Mouse (Mus musculus) liver, embryonic 15.5 days (tissue): ENCODE results near the gene Tectb. TPM values are rescaled to one million over a fixed set of nuclear protein-coding genes. Genes with fewer than 3 reads are reported as not detected.
"Not testable (repeated sequence)": the region's sequence is repeated elsewhere in the genome, so short reads cannot be mapped to it uniquely, and the experiment has no call there.

Source experiments
- ATAC-seq: fragments of 200-750 bp; cut with Nextera tagmentation; 2 replicates; pipeline ENCODE4 v1.8.0; 2017; ENCODE audit warnings: moderate number of reproducible peaks, mild to moderate bottlenecking, moderate library complexity; ENCODE audit not compliant: insufficient read depth
- H3K27ac ChIP-seq: fragments of 300-500 bp; sonication (generic); replicated peaks from 2 replicates; pipeline ENCODE4 v1.5.1; 2015; ENCODE audit warnings: mild to moderate bottlenecking, inconsistent platforms
- H3K27me3 ChIP-seq: fragments of 300-500 bp; sonication (generic); 2 replicates; pipeline ENCODE4 v1.6.1; 2015; ENCODE audit warnings: mild to moderate bottlenecking, inconsistent platforms
- H3K36me3 ChIP-seq: fragments of 300-500 bp; sonication (generic); replicated peaks from 2 replicates; pipeline ENCODE4 v1.6.1; 2015; ENCODE audit warnings: moderate library complexity, mild to moderate bottlenecking, inconsistent platforms
- H3K4me1 ChIP-seq: fragments of 300-500 bp; sonication (generic); replicated peaks from 2 replicates; pipeline ENCODE4 v1.6.1; 2015; ENCODE audit warnings: inconsistent platforms
- H3K4me2 ChIP-seq: fragments of 300-500 bp; sonication (generic); 2 replicates; pipeline ENCODE4 v1.6.1; 2015; ENCODE audit warnings: moderate library complexity, mild to moderate bottlenecking, inconsistent platforms
- H3K4me3 ChIP-seq: fragments of 300-500 bp; sonication (generic); replicated peaks from 2 replicates; pipeline ENCODE4 v1.5.1; 2015; ENCODE audit warnings: mild to moderate bottlenecking, inconsistent platforms
- H3K9ac ChIP-seq: fragments of 300-500 bp; sonication (generic); 2 replicates; pipeline ENCODE4 v1.6.1; 2015; ENCODE audit warnings: moderate library complexity, mild to moderate bottlenecking, inconsistent platforms
- H3K9me3 ChIP-seq: fragments of 300-500 bp; sonication (generic); replicated peaks from 2 replicates; pipeline ENCODE4 v1.6.1; 2016; ENCODE audit warnings: inconsistent platforms
- WGBS: fragments of 180-500 bp; shearing (Covaris S2); methylation state at CpG from one replicate; pipeline ENCODE4 v1.1.7; 2015; ENCODE audit warnings: mixed read lengths; ENCODE audit not compliant: insufficient replicate concordance; 5-methylcytosine and 5-hydroxymethylcytosine counted together
- polyA plus RNA-seq: library from polyadenylated mRNA; unstranded; fragments of >200 nt; fragmentation: Nextera tagmentation; extraction: Ambion mirVana; gene quantifications from 2 replicates; pipeline ENCODE4 v1.2.1, GENCODE M21; 2015

Tectb gene
- polyA plus RNA-seq, 1 experiment from 2014 or later: 0.38 TPM

DNA sequence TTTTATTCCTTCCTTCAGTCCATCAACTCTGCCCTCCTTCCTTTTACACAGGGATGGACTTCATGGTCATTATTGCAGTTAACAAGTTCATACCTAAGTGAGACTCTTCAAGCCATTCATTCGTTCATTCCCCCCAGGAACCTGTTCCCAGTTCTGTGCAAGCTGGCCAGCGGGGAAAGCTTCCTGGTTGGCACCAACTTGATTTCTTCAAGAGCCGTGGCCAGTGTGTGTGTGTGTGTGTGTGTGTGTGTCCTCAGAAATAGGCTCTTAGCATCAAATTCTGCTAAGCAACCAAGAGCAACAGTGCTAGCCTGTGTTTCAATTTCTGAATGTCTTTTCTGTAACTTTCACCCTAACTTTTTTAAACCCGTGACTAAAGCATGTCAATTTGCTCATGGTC lies 14.6 kb upstream of the Tectb start:
- no peaks in the 10 kb centered on the region for H3K36me3 ChIP-seq
- H3K9me3 ChIP-seq: no peaks in the 10 kb centered on the region
- H3K4me2 ChIP-seq: no peak overlapping the region
- ATAC-seq: no peak
- WGBS: 48% methylated on average over 4 of the region's 4 CpGs
- H3K27me3 ChIP-seq: no peaks in the 10 kb centered on the region
- H3K4me3 ChIP-seq: no peak overlapping the region
- H3K9ac ChIP-seq: no peak overlapping the region
- H3K27ac ChIP-seq: no peak overlapping the region
- no peaks in the 10 kb centered on the region for H3K4me1 ChIP-seq

DNA sequence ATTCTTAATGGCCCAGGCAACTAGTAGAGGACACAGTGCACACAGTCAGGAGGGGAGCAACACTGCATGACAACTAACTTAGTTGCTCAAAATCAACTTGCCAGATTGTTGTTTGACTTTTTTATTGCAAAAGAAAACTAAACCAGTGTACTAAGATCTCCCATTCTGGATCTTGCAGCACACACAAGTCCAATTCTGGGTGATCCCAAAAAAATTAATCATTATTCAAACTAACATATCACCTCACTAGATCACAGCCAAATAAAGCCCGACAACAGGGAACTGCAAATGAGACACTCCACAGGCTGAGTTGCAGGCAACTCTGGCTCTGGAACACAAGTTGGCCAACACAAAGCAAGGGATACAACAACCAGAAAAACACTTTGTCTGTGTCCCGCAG lies 13.8 kb upstream of the Tectb start:
- Histone ChIP-seq H3K36me3 (no peaks in the 10 kb centered on the region), H3K27me3 (no peaks in the 10 kb centered on the region), H3K4me2 (no peak overlapping the region), H3K9me3 (no peaks in the 10 kb centered on the region), H3K9ac (no peak overlapping the region), H3K4me1 (no peaks in the 10 kb centered on the region), H3K27ac (no peak overlapping the region), H3K4me3 (no peak overlapping the region)
- WGBS: 75% methylated on average over 2 of the region's 2 CpGs
- no peak for ATAC-seq

GRCm38 (mm10) chr19:55167741-55168140 lies 12.8 kb upstream of the Tectb start:
- H3K9me3 ChIP-seq: no peaks in the 10 kb centered on the region
- H3K4me3 ChIP-seq: no peak overlapping the region
- no peaks in the 10 kb centered on the region for H3K4me1 ChIP-seq
- no peaks in the 10 kb centered on the region for H3K36me3 ChIP-seq
- ATAC-seq: no peak
- H3K4me2 ChIP-seq: no peak overlapping the region
- 19% methylated on average over 2 of the region's 2 CpGs for WGBS
- H3K27me3 ChIP-seq: no peaks in the 10 kb centered on the region
- no peak overlapping the region for H3K27ac ChIP-seq
- H3K9ac ChIP-seq: no peak overlapping the region

GRCm38 (mm10) chr19:55168360-55168759 lies 12.2 kb upstream of the Tectb start:
- Histone ChIP-seq H3K4me3 (no peak overlapping the region), H3K9me3 (no peaks in the 10 kb centered on the region), H3K9ac (no peak overlapping the region), H3K27ac (no peak overlapping the region), H3K36me3 (no peaks in the 10 kb centered on the region), H3K4me1 (no peaks in the 10 kb centered on the region), H3K27me3 (no peaks in the 10 kb centered on the region), H3K4me2 (no peak overlapping the region)
- WGBS: 61% methylated on average over 6 of the region's 6 CpGs
- ATAC-seq: no peak

DNA sequence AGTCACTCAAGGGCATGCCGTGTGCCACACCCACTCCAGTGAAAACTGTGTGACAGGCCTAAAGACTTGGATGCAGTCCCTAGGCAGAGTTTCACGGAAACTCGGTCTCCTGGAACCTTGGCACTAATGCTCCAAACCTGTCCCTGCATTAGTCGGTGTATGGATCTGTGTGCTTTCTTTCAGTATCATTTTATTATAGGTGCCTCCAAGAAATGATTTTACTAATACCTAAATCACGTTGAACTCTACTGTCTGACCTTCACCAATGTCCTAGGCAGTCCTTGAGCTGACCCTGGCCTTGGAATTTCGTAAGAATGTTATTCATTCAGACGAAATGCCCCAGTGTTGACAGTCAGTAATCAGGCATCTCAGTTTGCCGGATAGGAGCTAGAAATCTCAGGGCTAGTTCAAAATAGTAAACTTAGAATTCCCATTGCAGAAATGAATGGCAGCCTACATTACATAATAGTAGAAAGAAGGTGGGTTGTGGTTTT lies 11.2 kb upstream of the Tectb start:
- not testable (repeated sequence) for H3K27me3 ChIP-seq, H3K9me3 ChIP-seq, H3K4me3 ChIP-seq, H3K36me3 ChIP-seq, H3K27ac ChIP-seq, H3K9ac ChIP-seq, H3K4me1 ChIP-seq, ATAC-seq, H3K4me2 ChIP-seq
- 64% methylated on average over 8 of the region's 8 CpGs for WGBS

DNA sequence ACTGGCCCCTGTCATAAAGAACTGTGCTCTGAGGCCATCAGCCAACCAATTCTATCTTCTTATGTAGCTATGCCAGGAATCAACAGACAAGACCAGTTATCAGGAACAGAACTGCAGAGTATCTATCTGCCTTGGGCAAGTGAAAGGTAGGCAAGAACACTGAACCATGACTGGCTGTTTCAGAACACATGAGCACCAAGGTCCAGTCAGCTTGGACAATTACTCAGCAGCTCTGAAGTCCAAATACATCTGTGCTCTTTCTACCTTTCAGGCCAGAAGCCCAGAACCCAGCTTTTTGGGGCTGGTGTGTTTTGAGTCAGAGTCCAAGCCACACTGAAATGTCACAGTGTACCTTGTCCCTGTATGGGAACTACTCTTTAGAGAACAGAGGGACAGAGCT lies 10.1 kb upstream of the Tectb start:
- Histone ChIP-seq H3K36me3 (no peaks in the 10 kb centered on the region), H3K4me1 (no peaks in the 10 kb centered on the region), H3K27ac (no peak overlapping the region), H3K9ac (no peak overlapping the region), H3K9me3 (no peaks in the 10 kb centered on the region), H3K4me2 (no peak overlapping the region), H3K27me3 (no peaks in the 10 kb centered on the region), H3K4me3 (no peak overlapping the region)
- no peak for ATAC-seq

GRCm38 (mm10) chr19:55171585-55171984 lies 8.9 kb upstream of the Tectb start:
- Histone ChIP-seq H3K27me3 (no peaks in the 10 kb centered on the region), H3K9ac (no peak overlapping the region), H3K9me3 (no peaks in the 10 kb centered on the region), H3K27ac (no peak overlapping the region), H3K4me3 (no peak overlapping the region), H3K4me2 (no peak overlapping the region), H3K36me3 (no peaks in the 10 kb centered on the region), H3K4me1 (no peaks in the 10 kb centered on the region)
- ATAC-seq: no peak
- WGBS: 36% methylated on average over 1 of the region's 1 CpGs

DNA sequence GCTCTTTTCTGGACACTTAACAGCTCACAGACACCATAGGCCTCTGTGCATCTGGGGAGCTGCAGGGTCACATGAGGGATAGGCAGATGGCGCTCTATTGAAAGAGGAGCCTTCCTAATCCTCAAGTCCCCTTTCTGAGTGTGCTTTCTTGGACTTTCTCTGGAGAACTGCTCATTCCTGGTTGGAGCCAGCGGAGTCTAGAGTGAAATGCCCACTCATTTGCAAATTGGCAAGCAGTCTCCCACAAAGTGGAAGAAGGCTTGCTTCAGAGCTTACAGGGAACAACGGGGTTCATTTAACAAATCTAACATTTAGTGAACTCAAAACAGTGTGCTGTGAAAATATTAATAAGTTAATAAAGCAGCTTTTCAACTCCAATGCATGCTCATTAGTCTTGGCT lies 3.4 kb upstream of the Tectb start:
- Histone ChIP-seq H3K36me3 (no peaks in the 10 kb centered on the region), H3K27me3 (no peaks in the 10 kb centered on the region), H3K27ac (no peak overlapping the region), H3K4me3 (no peak overlapping the region), H3K4me1 (no peaks in the 10 kb centered on the region), H3K9ac (no peak overlapping the region), H3K4me2 (no peak overlapping the region), H3K9me3 (no peaks in the 10 kb centered on the region)
- 64% methylated on average over 3 of the region's 3 CpGs for WGBS
- ATAC-seq: no peak

DNA sequence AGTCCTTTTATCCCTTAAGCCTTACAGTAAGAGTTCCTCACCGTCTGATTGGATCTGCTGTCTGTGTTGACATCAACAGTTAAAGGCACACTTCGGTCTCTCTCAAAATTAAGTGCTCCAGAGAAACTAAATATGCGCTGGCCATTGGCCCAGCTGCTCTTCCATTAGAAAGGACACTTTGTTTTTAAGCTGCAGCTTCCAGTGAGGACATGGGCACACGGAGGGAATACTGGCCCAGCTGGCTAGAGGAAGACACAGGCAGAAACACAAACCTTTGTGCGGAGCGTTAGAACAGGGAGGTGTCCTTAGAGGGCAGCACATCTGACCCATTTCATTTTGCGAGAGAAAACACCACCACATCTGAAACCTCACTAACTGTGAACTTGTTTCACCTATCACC lies 3.9 kb downstream of the Tectb start:
- Histone ChIP-seq H3K36me3 (no peaks in the 10 kb centered on the region), H3K9me3 (no peaks in the 10 kb centered on the region), H3K27ac (no peak overlapping the region), H3K4me2 (no peak overlapping the region), H3K9ac (no peak overlapping the region), H3K27me3 (no peaks in the 10 kb centered on the region), H3K4me3 (no peak overlapping the region), H3K4me1 (no peaks in the 10 kb centered on the region)
- 63% methylated on average over 7 of the region's 7 CpGs for WGBS
- no peak for ATAC-seq

DNA sequence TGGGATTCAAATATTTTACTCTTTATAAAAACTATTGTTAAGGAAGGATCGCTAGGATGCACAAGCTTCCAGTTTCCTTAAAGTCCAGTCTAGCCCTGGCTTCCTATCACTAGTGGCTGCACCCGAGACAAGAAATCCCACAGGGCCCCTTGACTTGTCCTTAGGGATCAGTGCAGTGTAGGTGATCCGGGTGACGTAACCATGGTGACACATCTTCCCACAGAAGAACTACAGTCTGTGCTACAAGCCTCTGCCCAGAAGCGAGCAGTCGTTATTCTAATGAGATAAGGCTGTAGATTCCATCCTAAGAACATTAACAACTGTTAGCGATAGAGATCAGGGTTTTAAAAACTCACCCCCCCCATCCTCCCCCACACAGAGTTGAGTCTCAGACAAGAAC lies 4.5 kb downstream of the Tectb start:
- H3K36me3 ChIP-seq: no peaks in the 10 kb centered on the region
- H3K27ac ChIP-seq: no peak overlapping the region
- no peaks in the 10 kb centered on the region for H3K9me3 ChIP-seq
- H3K9ac ChIP-seq: no peak overlapping the region
- no peak for ATAC-seq
- H3K4me1 ChIP-seq: 0 out of 2 replicates have a peak, but pooled peaks cover 2% of the 10 kb centered on the region
- 66% methylated on average over 7 of the region's 7 CpGs for WGBS
- H3K4me3 ChIP-seq: no peak overlapping the region
- no peaks in the 10 kb centered on the region for H3K27me3 ChIP-seq
- no peak overlapping the region for H3K4me2 ChIP-seq

DNA sequence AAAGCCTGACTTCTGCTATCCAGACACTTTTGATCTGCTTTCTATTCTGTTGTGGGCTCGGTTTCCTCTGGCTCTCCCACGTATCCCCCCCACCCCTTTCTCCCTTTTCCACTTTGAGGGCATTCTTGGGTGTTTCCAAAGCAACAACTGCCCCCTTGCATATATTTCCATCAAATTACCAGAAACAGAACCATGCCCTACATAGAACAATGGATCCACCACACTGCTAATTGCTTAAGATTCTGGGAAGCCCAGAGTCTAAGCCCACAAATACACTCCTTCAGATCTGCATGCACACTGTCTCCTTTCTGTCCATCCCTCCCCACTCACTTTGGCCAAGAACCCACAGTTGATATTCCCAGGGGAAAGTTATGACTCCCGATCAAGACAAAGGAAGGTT lies 5.1 kb downstream of the Tectb start:
- no peak overlapping the region for H3K4me2 ChIP-seq
- H3K9me3 ChIP-seq: no peaks in the 10 kb centered on the region
- H3K9ac ChIP-seq: no peak overlapping the region
- WGBS: 56% methylated on average over 3 of the region's 3 CpGs
- H3K4me1 ChIP-seq: 0 out of 2 replicates have a peak, but pooled peaks cover 4% of the 10 kb centered on the region
- H3K4me3 ChIP-seq: no peak overlapping the region
- H3K36me3 ChIP-seq: no peaks in the 10 kb centered on the region
- H3K27me3 ChIP-seq: no peaks in the 10 kb centered on the region
- no peak overlapping the region for H3K27ac ChIP-seq
- no peak for ATAC-seq

DNA sequence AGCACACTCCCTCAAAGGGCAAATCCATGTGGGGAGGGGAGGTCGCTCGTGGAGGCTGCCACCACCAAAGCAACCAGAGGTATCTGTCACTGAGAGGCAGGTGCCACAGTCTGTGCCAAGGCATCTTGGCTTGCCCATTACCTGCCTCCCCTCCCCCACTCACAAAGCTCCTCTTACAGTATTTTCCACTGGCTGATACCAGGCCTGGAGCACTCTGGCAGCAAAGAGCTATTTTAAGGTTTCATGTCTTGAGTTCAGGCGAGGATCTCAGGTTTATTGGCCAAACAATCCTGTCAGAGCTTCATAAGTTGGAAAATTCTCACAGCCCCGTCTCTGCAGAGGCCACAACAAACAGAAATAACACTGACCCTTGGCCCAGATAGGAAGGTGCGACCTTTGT lies 9.5 kb downstream of the Tectb start:
- H3K36me3 ChIP-seq: no peaks in the 10 kb centered on the region
- WGBS: 57% methylated on average over 5 of the region's 5 CpGs
- no peak for ATAC-seq
- no peak overlapping the region for H3K4me2 ChIP-seq
- H3K4me1 ChIP-seq: peaks cover 6% of the 10 kb centered on the region; the same call in 1 of the 2 replicates
- H3K27ac ChIP-seq: no peak overlapping the region
- H3K4me3 ChIP-seq: no peak overlapping the region
- no peaks in the 10 kb centered on the region for H3K9me3 ChIP-seq
- H3K27me3 ChIP-seq: no peaks in the 10 kb centered on the region
- no peak overlapping the region for H3K9ac ChIP-seq
